Mouse (Mus musculus): ENCODE measurements around the gene Hspa12a.

- TF ChIP-seq CTCF (IDR thresholded peaks at IDR 0.05; ENCODE audit: low read depth, low read length) = no peak
- no peak for TF ChIP-seq POLR2A (IDR thresholded peaks at IDR 0.05; ENCODE audit: extremely low read depth, insufficient read depth, low read length)
Observed at GRCm38 (mm10) chr19:58808864-58809263, 134.6 kb downstream of the Hspa12a start.
